Mouse (Mus musculus): ENCODE results near the gene Pgk1.
"Not testable (repeated sequence)": the region's sequence is repeated elsewhere in the genome, so short reads cannot be mapped to it uniquely, and the experiment has no call there.

Pgk1 gene

GRCm38 (mm10) chrX:106186713-106187649 is at the start of gene Pgk1:
TSS of gene Pgk1 (plus strand) at chrX:106187100.
- peak; percentile 83 to 84 for DNase-seq (ENCODE audit: low spot score in 2 of 2)

- no peak for DNase-seq (ENCODE audit: low spot score in 2 of 2)
These were observed 47.4 kb upstream of the Pgk1 start for GRCm38 (mm10) chrX:106139309-106140070.

GRCm38 (mm10) chrX:106142936-106143335 is 44.0 kb upstream of the Pgk1 start, which contains the start of gene Tlr13:
TSS of gene Tlr13 (plus strand) at chrX:106143204.
- DNase-seq (ENCODE audit: low spot score in 2 of 2): no peak

GRCm38 (mm10) chrX:106148185-106148584 is 38.7 kb upstream of the Pgk1 start:
- DNase-seq (ENCODE audit: low spot score in 2 of 2): no peak

GRCm38 (mm10) chrX:106149460-106149859 is 37.4 kb upstream of the Pgk1 start:
- DNase-seq (ENCODE audit: low spot score in 2 of 2): no peak

GRCm38 (mm10) chrX:106154180-106154586 is 32.7 kb upstream of the Pgk1 start:
- DNase-seq (ENCODE audit: low spot score in 2 of 2): no peak

GRCm38 (mm10) chrX:106155892-106156291 is 31.0 kb upstream of the Pgk1 start:
- no peak for DNase-seq (ENCODE audit: low spot score in 2 of 2)

GRCm38 (mm10) chrX:106163995-106164394 is 22.9 kb upstream of the Pgk1 start:
- no peak for DNase-seq (ENCODE audit: low spot score in 2 of 2)

GRCm38 (mm10) chrX:106164555-106164954 is 22.3 kb upstream of the Pgk1 start:
- no peak for DNase-seq (ENCODE audit: low spot score in 2 of 2)

- no peak for DNase-seq (ENCODE audit: low spot score in 2 of 2)
These were observed 21.8 kb upstream of the Pgk1 start for GRCm38 (mm10) chrX:106165089-106165488.

- peak; percentile 59 to 74 for DNase-seq (ENCODE audit: low spot score in 2 of 2)
These were observed 15.6 kb upstream of the Pgk1 start for GRCm38 (mm10) chrX:106171106-106171852.

GRCm38 (mm10) chrX:106171853-106172154 is 15.1 kb upstream of the Pgk1 start:
- DNase-seq (ENCODE audit: low spot score in 2 of 2): peak; percentile 25 to 30

GRCm38 (mm10) chrX:106176331-106176730 is 10.6 kb upstream of the Pgk1 start:
- DNase-seq (ENCODE audit: low spot score in 2 of 2): no peak

- DNase-seq (ENCODE audit: low spot score in 2 of 2): no peak
These were observed 2.6 kb upstream of the Pgk1 start for GRCm38 (mm10) chrX:106184279-106184678.

- no peak for DNase-seq (ENCODE audit: low spot score in 2 of 2)
These were observed 1.2 kb upstream of the Pgk1 start for GRCm38 (mm10) chrX:106185706-106186105.

GRCm38 (mm10) chrX:106187737-106188136 is 837 bp downstream of the Pgk1 start:
- DNase-seq (ENCODE audit: low spot score in 2 of 2): peak in 1 of 2 experiments; percentile 9

GRCm38 (mm10) chrX:106189356-106189755 is 2.5 kb downstream of the Pgk1 start:
- no peak for DNase-seq (ENCODE audit: low spot score in 2 of 2)

- no peak for DNase-seq (ENCODE audit: low spot score in 2 of 2)
These were observed 3.2 kb downstream of the Pgk1 start for GRCm38 (mm10) chrX:106190091-106190490.

GRCm38 (mm10) chrX:106194361-106194760 is 7.5 kb downstream of the Pgk1 start:
- DNase-seq (ENCODE audit: low spot score in 2 of 2): not testable (repeated sequence)

- DNase-seq (ENCODE audit: low spot score in 2 of 2): peak in 1 of 2 experiments; percentile 7
These were observed 10.4 kb downstream of the Pgk1 start for GRCm38 (mm10) chrX:106197308-106197707.

GRCm38 (mm10) chrX:106198904-106199303 is 12.0 kb downstream of the Pgk1 start:
- DNase-seq (ENCODE audit: low spot score in 2 of 2): no peak

GRCm38 (mm10) chrX:106209100-106209499 is 22.2 kb downstream of the Pgk1 start:
- DNase-seq (ENCODE audit: low spot score in 2 of 2): no peak

All from thymus, postnatal 10 days (tissue).